Mouse (Mus musculus) kidney, adult 9 months (tissue): ENCODE measurements at regions not wholly inside any gene's neighbourhood (a gene's known extent, or its start where the extent isn't known, plus 50 kb on each side); places are given as distances from the start of the nearest gene placed in this dataset.

Experiments used
- DNase-seq: peaks from one replicate; pipeline ENCODE4 v3.0.0; 2022

DNA sequence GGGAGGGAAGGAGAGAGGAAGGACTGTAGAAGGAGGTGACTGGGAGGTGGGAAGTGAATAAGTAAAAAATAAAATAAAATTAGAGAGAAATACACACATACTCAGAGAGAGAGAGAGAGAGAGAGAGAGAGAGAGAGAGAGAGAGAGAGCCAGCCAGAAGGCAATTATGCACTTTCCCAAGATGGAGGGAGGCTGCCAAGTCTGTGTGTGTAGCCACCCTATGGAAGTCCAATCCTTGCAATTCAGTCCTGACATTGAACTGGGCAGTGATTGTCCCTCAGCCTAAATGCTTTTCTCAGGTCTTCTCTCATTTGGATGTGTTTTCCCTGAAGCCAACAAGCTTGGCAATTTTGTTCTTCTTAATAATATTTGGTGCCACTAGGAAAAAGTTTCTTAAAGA, 197.3 kb upstream of the Mctp2 start:
- no peak for DNase-seq

- peak; percentile 83 for DNase-seq
Observed at GRCm38 (mm10) chr7:72504268-72504667, 197.9 kb upstream of the Mctp2 start.

- DNase-seq = peak; percentile 82
Observed at GRCm38 (mm10) chr7:72505732-72506460, 199.5 kb upstream of the Mctp2 start.

DNA sequence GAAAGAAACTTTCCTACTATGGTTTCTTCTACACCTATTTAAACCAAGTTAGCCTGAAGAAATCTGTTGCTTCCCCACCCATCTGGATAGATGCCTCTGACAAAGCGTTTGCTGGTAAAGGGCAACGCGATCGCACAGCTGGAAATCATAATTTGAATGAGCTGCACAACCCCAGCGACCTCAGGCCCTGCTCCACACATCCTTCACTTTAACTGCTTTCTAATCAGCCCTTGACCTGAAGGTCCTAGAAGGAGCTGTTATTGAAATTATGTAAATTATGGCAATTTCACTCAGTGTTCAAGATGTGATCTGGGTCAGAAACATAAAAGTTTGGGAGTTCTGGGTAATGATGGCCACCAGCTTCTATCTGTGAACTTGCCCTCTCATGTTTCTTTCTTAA, 201.5 kb upstream of the Mctp2 start:
- peak; percentile 32 for DNase-seq

DNA sequence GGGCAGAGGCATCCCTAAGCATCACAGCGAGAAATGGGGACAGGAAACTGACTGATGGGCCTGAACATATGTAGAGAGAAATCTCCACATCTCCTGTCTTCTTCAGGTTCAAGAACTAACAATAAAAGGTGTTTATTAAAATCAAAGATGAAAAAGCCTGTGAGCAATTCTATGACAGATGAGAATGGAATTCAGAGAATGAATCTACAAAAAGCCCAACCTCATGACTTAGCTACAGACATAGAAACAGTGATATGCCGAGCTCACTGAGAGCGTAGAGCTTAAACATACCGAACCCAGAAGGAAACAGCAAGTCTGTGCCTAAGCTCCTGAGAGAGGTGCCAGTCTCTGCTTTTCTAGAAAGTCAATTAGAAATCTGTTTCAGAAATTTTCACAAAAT, 203.7 kb upstream of the Mctp2 start:
- no peak for DNase-seq

DNA sequence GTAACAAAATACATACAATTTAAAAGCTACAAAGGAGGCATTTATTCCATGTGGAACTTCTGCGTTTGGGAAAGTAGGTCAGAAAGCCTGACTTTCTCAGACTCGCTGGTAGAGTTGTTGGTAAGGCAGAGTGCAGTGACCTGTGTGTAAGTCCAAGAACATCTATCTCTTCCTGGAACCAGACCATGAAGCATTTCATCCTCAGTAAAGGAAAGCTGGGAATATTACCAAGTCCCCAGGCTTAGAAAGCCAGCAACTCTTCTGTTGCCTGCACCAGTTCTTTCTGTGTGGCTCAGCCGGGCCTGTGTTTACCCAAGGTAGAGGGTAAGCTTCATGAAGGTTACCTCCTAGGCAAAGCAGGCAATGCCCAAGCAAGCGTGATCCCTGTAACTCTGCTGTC, 207.0 kb upstream of the Mctp2 start:
- DNase-seq = no peak

- DNase-seq = no peak
Observed at GRCm38 (mm10) chr7:72514851-72515250, 208.4 kb upstream of the Mctp2 start.

DNA sequence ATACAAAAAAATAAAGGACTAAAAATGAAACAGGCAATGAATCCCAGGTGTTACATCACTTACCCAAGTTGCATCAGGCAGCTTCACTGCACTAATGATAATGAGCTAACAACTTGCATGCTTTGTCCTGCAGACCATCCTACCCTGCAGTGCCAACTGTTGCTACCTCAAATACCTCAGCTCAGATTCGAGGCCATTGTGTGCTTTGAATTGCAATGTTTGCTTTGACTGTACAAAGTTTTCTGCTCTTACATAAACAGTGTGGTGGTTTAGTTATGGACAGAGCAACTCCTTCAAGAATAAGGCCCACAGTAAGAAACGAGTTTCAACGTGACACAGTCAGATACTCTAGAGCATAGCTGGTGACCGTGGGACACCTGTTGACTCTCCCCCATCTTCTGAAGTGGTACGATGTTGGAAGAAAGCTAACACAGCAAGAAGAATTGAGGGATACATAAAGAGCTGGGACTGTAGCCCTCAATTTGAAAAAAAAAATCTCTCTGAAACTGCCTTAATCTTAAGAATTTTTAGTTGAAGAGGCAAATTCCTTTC, 212.1 kb upstream of the Mctp2 start:
- DNase-seq = no peak

- peak; percentile 25 for DNase-seq
Observed at GRCm38 (mm10) chr7:72519359-72520115, 213.1 kb upstream of the Mctp2 start.

DNA sequence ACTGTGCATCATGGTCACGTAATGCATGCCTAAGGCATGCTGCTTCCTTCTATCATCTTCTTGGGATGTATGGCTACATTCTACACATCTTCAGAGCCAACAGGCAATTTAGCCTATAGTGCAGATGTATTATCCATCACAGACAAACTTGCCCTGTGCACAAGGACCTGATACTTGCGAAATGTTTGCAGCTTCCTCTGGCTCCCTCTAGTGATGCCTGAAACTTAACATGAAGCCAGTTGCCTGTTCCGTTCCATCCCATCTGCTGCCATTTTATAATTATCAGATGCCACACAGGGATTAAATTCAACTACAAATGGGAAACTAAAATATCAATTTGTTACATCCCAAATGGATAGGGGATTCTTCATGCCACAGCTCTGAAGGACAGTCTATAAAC, 222.5 kb upstream of the Mctp2 start:
- DNase-seq = peak; percentile 38

DNA sequence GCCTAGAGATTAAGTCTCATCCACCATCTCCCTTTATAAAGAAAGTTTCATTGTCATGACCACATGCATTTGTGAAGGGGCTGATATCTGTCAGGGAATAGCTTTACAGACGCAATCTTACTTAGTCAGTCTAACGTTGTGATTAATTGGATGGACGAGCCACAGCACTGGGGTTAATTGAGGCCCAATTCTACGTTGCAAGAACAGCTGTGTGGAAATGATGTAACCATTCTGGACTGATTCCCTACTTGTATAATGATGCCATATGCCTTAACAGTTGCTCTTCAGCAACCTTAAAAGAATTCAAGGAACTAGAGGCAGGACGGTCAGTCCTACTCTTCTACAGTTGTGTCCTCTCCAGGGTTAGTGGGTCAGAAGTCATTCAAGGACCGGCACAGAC, 231.9 kb upstream of the Mctp2 start:
- no peak for DNase-seq

GRCm38 (mm10) chr7:72539915-72540314, 233.5 kb upstream of the Mctp2 start:
- DNase-seq = no peak

GRCm38 (mm10) chr7:72541521-72542478, 235.4 kb upstream of the Mctp2 start:
- no peak for DNase-seq

GRCm38 (mm10) chr7:72543501-72543900, 237.1 kb upstream of the Mctp2 start:
- DNase-seq = no peak

GRCm38 (mm10) chr7:72543946-72544345, 237.5 kb upstream of the Mctp2 start:
- DNase-seq = peak; percentile 61

DNA sequence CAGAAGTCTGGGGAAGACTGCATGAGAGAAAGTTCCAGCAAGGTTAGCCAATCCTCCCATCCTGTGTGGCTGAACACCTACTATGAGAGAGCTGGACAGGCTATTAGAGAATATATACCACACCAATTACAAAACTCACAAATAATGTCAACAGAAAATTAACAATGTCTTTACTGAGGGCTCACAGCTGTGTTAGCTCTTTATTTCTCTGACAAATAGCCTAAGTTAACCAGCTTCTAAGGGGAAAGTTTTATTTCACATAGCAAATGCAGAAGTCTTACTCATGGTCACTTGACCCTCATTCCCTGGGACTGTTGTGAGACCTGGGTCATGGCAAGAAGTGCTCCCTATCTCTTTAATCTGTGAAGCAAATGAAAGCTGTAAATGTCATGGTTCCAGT, 261.0 kb upstream of the Mctp2 start:
- DNase-seq = no peak

GRCm38 (mm10) chr7:72569177-72569576, 262.8 kb upstream of the Mctp2 start:
- no peak for DNase-seq

DNA sequence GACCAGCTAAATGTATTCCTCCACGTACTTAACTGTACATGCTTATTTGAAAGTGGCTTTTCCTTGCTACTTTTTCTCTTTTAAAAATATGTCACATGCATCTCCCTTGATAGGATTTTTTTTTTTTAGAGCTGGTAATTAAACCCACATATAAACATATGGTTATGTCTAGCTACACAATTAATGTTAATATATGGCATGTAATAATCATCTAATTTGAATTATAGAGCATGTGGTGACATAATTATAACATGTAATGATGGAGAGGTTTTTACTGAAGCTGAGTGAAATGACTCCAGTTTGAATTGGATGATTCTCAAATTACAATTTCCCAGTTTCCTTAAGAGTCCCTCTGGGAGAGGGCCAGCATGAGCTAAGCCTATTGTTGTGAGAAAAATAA, 267.9 kb upstream of the Mctp2 start:
- DNase-seq = no peak

DNA sequence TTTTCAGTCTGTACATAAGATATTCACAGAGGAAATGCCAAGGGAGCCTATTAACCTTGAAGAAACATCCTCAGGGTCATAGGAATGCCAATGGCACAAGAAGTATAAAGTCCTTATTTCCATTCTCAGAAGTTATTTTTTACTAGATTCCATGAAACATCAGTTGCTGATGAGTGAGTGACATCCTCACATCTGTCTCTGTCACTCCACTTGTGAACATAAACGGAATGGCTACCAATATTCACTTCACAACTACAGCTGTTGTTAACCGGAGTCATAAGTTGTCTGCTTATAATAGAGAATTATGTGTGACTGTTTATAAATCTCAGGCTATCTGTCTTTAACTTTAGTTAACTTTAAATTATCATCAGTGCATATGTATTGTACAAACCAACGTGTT, 278.0 kb upstream of the Mctp2 start:
- no peak for DNase-seq

- no peak for DNase-seq
Observed at GRCm38 (mm10) chr7:72589241-72589668, 282.8 kb upstream of the Mctp2 start.

GRCm38 (mm10) chr7:72590351-72591115, 284.1 kb upstream of the Mctp2 start:
- DNase-seq = no peak

- no peak for DNase-seq
Observed at GRCm38 (mm10) chr7:72592110-72592509, 285.7 kb upstream of the Mctp2 start.
